Mouse (Mus musculus) forebrain, embryonic 15.5 days (tissue): ENCODE measurements around the gene Aars. TPM values are rescaled to one million over a fixed set of nuclear protein-coding genes. Genes with fewer than 3 reads are reported as not detected.

Source experiments
- ATAC-seq: fragments of 200-750 bp; cut with Nextera tagmentation; replicated peaks from 2 replicates; pipeline ENCODE4 v1.8.0; 2017; ENCODE audit warnings: mild to moderate bottlenecking, moderate TSS enrichment, moderate library complexity
- H3K27ac ChIP-seq: fragments of 300-500 bp; sonication (generic); replicated peaks from 2 replicates; pipeline ENCODE4 v1.5.1; 2015; ENCODE audit warnings: mild to moderate bottlenecking, inconsistent platforms
- H3K27me3 ChIP-seq: fragments of 300-500 bp; sonication (generic); 2 replicates; pipeline ENCODE4 v1.6.1; 2015; ENCODE audit warnings: inconsistent platforms
- H3K36me3 ChIP-seq: fragments of 300-500 bp; sonication (generic); 2 replicates; pipeline ENCODE4 v1.6.1; 2015; ENCODE audit warnings: mild to moderate bottlenecking, inconsistent platforms
- H3K4me1 ChIP-seq: fragments of 300-500 bp; sonication (generic); 2 replicates; pipeline ENCODE4 v1.6.1; 2015; ENCODE audit warnings: inconsistent platforms
- H3K4me2 ChIP-seq: fragments of 300-500 bp; sonication (generic); replicated peaks from 2 replicates; pipeline ENCODE4 v1.6.1; 2015; ENCODE audit warnings: mild to moderate bottlenecking, inconsistent platforms
- H3K4me3 ChIP-seq: fragments of 300-500 bp; sonication (generic); 2 replicates; pipeline ENCODE4 v1.5.1; 2015; ENCODE audit warnings: mild to moderate bottlenecking, inconsistent platforms
- H3K9ac ChIP-seq: fragments of 300-500 bp; sonication (generic); replicated peaks from 2 replicates; pipeline ENCODE4 v1.6.1; 2015; ENCODE audit warnings: mild to moderate bottlenecking, inconsistent platforms
- H3K9me3 ChIP-seq: fragments of 300-500 bp; sonication (generic); 2 replicates; pipeline ENCODE4 v1.6.1; 2016; ENCODE audit warnings: inconsistent platforms
- WGBS: fragments of 180-500 bp; shearing (Covaris S2); methylation state at CpG from one replicate; pipeline ENCODE4 v1.1.7; 2015; ENCODE audit warnings: mixed read lengths; 5-methylcytosine and 5-hydroxymethylcytosine counted together
- polyA plus RNA-seq: library from polyadenylated mRNA; unstranded; fragments of >200 nt; fragmentation: Nextera tagmentation; extraction: Ambion mirVana; gene quantifications from 2 replicates; pipeline ENCODE4 v1.2.1, GENCODE M21; 2015

The Aars gene
- polyA plus RNA-seq, 1 experiment from 2014 or later = 69.6 TPM

- Histone ChIP-seq H3K4me2 (no peak within 1 kb of the TSS), H3K9me3 (no peaks in the 10 kb centered on the region), H3K27ac (no peak within 1 kb of the TSS), H3K4me1 (peaks cover 38% of the 10 kb centered on the region), H3K4me3 (no peak within 1 kb of the TSS), H3K9ac (no peak within 1 kb of the TSS), H3K36me3 (peaks cover 3% of the 10 kb centered on the region; the same call in 1 of the 2 replicates), H3K27me3 (peaks cover 10% of the 10 kb centered on the region; the same call in 1 of the 2 replicates)
- no peak for ATAC-seq
- 97% methylated on average over 19 of the region's 19 CpGs for WGBS
Measured at GRCm38 (mm10) chr8:111031572-111031971, 1.4 kb upstream of the Aars start, which contains the start of gene Ddx19b. Ddx19b (minus strand) TSS chr8:111031751.

GRCm38 (mm10) chr8:111033482-111034215, 705 bp downstream of the Aars start:
- H3K36me3 ChIP-seq = peaks cover 18% of the 10 kb centered on the region
- peak overlapping the region; percentile 56 for H3K4me2 ChIP-seq
- ATAC-seq = peak; percentile 100
- H3K9ac ChIP-seq = peak overlapping the region; percentile 82
- H3K27me3 ChIP-seq = peaks cover 10% of the 10 kb centered on the region; the same call in 1 of the 2 replicates
- no peaks in the 10 kb centered on the region for H3K9me3 ChIP-seq
- 6% methylated on average over 37 of the region's 37 CpGs for WGBS
- H3K4me3 ChIP-seq = peak overlapping the region; percentile 82
- peak overlapping the region; percentile 85 for H3K27ac ChIP-seq
- H3K4me1 ChIP-seq = peaks cover 28% of the 10 kb centered on the region

GRCm38 (mm10) chr8:111034276-111034675, 1.3 kb downstream of the Aars start:
- peak overlapping the region; percentile 56 for H3K4me2 ChIP-seq
- WGBS = 23% methylated on average over 12 of the region's 12 CpGs
- peaks cover 10% of the 10 kb centered on the region; the same call in 1 of the 2 replicates for H3K27me3 ChIP-seq
- no peaks in the 10 kb centered on the region for H3K9me3 ChIP-seq
- peak overlapping the region; percentile 85 for H3K27ac ChIP-seq
- H3K36me3 ChIP-seq = peaks cover 24% of the 10 kb centered on the region
- no peak for ATAC-seq
- H3K9ac ChIP-seq = peak overlapping the region; percentile 82
- peak overlapping the region; percentile 82 for H3K4me3 ChIP-seq
- peaks cover 28% of the 10 kb centered on the region for H3K4me1 ChIP-seq

- ATAC-seq = no peak
- 94% methylated on average over 15 of the region's 15 CpGs for WGBS
- H3K36me3 ChIP-seq = peaks cover 45% of the 10 kb centered on the region
Measured at GRCm38 (mm10) chr8:111036591-111036990, 3.6 kb downstream of the Aars start.

GRCm38 (mm10) chr8:111042546-111042945, 9.6 kb downstream of the Aars start:
- Histone ChIP-seq H3K9me3 (no peaks in the 10 kb centered on the region), H3K9ac (no peak overlapping the region), H3K27me3 (no peaks in the 10 kb centered on the region), H3K4me2 (no peak overlapping the region), H3K4me1 (no peaks in the 10 kb centered on the region), H3K4me3 (no peak overlapping the region), H3K27ac (no peak overlapping the region), H3K36me3 (peaks cover 92% of the 10 kb centered on the region)
- ATAC-seq = no peak
- 95% methylated on average over 19 of the region's 19 CpGs for WGBS

More at GRCm38 (mm10) chr8:111036591-111036990, 3.6 kb downstream of the Aars start:
- Histone ChIP-seq H3K9me3 (no peaks in the 10 kb centered on the region), H3K4me2 (no peak overlapping the region), H3K4me3 (no peak overlapping the region), H3K27ac (no peak overlapping the region), H3K4me1 (peaks cover 28% of the 10 kb centered on the region), H3K9ac (no peak overlapping the region), H3K27me3 (peaks cover 4% of the 10 kb centered on the region; the same call in 1 of the 2 replicates)

GRCm38 (mm10) chr8:111044003-111044734, 11.2 kb downstream of the Aars start:
- H3K4me3 ChIP-seq = no peak overlapping the region
- no peaks in the 10 kb centered on the region for H3K4me1 ChIP-seq
- whole genome bisulfite sequencing = 49% methylated on average over 2 of the region's 2 CpGs
- no peak for ATAC-seq
- H3K27ac ChIP-seq = no peak overlapping the region
- no peak overlapping the region for H3K9ac ChIP-seq
- no peaks in the 10 kb centered on the region for H3K9me3 ChIP-seq
- H3K36me3 ChIP-seq = peaks cover 97% of the 10 kb centered on the region
- H3K27me3 ChIP-seq = no peaks in the 10 kb centered on the region
- no peak overlapping the region for H3K4me2 ChIP-seq

- no peak overlapping the region for H3K9ac ChIP-seq
- WGBS = 92% methylated on average over 2 of the region's 2 CpGs
Measured at GRCm38 (mm10) chr8:111048694-111049093, 15.8 kb downstream of the Aars start.

GRCm38 (mm10) chr8:111049106-111049505, 16.2 kb downstream of the Aars start:
- no peak overlapping the region for H3K27ac ChIP-seq
- H3K36me3 ChIP-seq = peaks cover 97% of the 10 kb centered on the region
- no peak for ATAC-seq
- no peak overlapping the region for H3K4me3 ChIP-seq
- no peaks in the 10 kb centered on the region for H3K9me3 ChIP-seq
- 97% methylated on average over 7 of the region's 7 CpGs for WGBS
- no peaks in the 10 kb centered on the region for H3K4me1 ChIP-seq
- no peaks in the 10 kb centered on the region for H3K27me3 ChIP-seq
- no peak overlapping the region for H3K4me2 ChIP-seq
- no peak overlapping the region for H3K9ac ChIP-seq

More at GRCm38 (mm10) chr8:111048694-111049093, 15.8 kb downstream of the Aars start:
- no peak for ATAC-seq
- Histone ChIP-seq H3K27me3 (no peaks in the 10 kb centered on the region), H3K4me1 (no peaks in the 10 kb centered on the region), H3K36me3 (peaks cover 97% of the 10 kb centered on the region), H3K4me3 (no peak overlapping the region), H3K9me3 (no peaks in the 10 kb centered on the region), H3K4me2 (no peak overlapping the region), H3K27ac (no peak overlapping the region)

GRCm38 (mm10) chr8:111053827-111054518, 21.0 kb downstream of the Aars start:
- Histone ChIP-seq H3K27ac (no peak overlapping the region), H3K36me3 (peaks cover 71% of the 10 kb centered on the region), H3K9ac (no peak overlapping the region), H3K27me3 (no peaks in the 10 kb centered on the region), H3K4me1 (peaks cover 13% of the 10 kb centered on the region), H3K9me3 (no peaks in the 10 kb centered on the region), H3K4me2 (no peak overlapping the region), H3K4me3 (no peak overlapping the region)
- no peak for ATAC-seq
- WGBS = 91% methylated on average over 12 of the region's 12 CpGs

GRCm38 (mm10) chr8:111055031-111055634, 22.2 kb downstream of the Aars start:
- Histone ChIP-seq H3K4me2 (no peak overlapping the region), H3K27me3 (no peaks in the 10 kb centered on the region), H3K27ac (no peak overlapping the region), H3K9ac (no peak overlapping the region), H3K4me3 (no peak overlapping the region), H3K36me3 (peaks cover 59% of the 10 kb centered on the region), H3K9me3 (no peaks in the 10 kb centered on the region), H3K4me1 (peaks cover 13% of the 10 kb centered on the region)
- ATAC-seq = no peak
- 92% methylated on average over 17 of the region's 17 CpGs for WGBS

GRCm38 (mm10) chr8:111055661-111056060, 22.7 kb downstream of the Aars start:
- Histone ChIP-seq H3K4me2 (no peak overlapping the region), H3K4me1 (peaks cover 14% of the 10 kb centered on the region), H3K36me3 (peaks cover 54% of the 10 kb centered on the region), H3K27me3 (no peaks in the 10 kb centered on the region), H3K9ac (no peak overlapping the region), H3K27ac (no peak overlapping the region), H3K9me3 (no peaks in the 10 kb centered on the region), H3K4me3 (peak overlapping the region; percentile 98; the same call in 1 of the 2 replicates)
- ATAC-seq = peak; percentile 42; the same call in 1 of the 2 replicates
- WGBS = 70% methylated on average over 2 of the region's 2 CpGs
